ENCODE assay signal across 8 mouse cellular contexts in the genomic region with DNA sequence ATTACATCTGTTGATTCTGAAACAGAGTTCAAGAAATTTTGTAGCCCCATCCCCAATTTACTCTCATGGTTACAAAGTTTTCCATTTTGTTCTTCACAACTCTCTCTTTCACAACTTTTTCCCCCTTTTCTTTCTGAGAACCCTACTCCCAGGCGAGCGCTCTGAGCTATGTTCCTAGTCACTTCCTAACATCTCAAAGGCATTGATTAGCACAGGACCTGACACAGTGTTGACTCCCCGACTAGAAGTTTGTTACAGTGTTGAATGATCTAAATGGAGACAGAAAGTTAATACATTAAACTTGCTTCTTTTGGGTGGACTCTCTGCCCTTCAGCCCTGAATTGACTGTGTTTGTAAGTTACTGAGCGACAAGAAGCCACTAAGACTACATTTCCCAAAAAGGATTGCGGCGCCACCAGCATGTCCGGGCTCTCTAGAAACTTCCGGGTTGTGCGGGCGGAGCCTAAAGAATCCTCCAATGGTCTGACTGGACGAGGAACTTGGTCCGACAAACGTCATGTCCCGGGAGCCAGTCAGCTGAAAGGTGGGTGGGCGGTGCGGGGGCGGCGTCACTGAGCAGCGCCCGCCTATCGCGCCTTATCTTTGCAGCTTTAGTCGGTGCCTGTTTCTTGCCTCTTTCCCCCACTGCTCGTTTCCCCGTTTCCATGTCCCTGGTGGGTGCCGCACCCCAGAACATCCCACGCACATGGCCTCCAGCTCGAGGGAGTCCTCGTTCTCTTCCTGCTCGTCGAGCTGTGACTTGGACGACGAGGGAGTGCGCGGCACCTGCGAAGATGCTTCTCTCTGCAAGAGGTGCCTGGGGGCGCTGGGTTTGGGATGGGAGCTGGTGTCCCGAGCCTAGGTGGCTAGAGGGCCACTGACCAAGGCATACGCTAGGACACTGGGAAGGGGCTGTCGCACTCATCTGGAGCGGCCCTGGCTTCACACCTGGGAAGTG. TPM values are rescaled to one million over a fixed set of nuclear protein-coding genes. Genes with fewer than 3 reads are reported as not detected.
DNase-seq lines count a peak whose midpoint lies in the region; ATAC-seq lines count a peak whose summit lies in the region.

No protein-coding gene starts in this region.

- peak overlapping the region; percentile 76 for H3K4me3 ChIP-seq in brown adipose tissue, adult 24 weeks (ENCODE audit: insufficient read depth, low read depth, low read length)
- H3K4me3 ChIP-seq in heart, embryonic 13.5 days = peak overlapping the region; percentile 69
- H3K4me3 ChIP-seq in liver, embryonic 12.5 days = peak overlapping the region; percentile 84
- H3K4me3 ChIP-seq in stomach, embryonic 15.5 days (replicated peaks) = peak overlapping the region; percentile 74

- peak overlapping the region; percentile 84 for H3K9ac ChIP-seq in heart, embryonic 13.5 days
- peak overlapping the region; percentile 82 for H3K9ac ChIP-seq in liver, embryonic 12.5 days
- H3K9ac ChIP-seq in stomach, embryonic 15.5 days = peak overlapping the region; percentile 76

- 0 out of 2 replicates have a peak overlapping the region, but pooled peaks have one; percentile 27 for H3K27ac ChIP-seq in brown adipose tissue, adult 24 weeks (replicated peaks; ENCODE audit: low read depth, low read length)
- peak overlapping the region; percentile 16; the same call in 1 of the 2 replicates for H3K27ac ChIP-seq in heart, embryonic 13.5 days (replicated peaks)
- peak overlapping the region; percentile 73 for H3K27ac ChIP-seq in liver, embryonic 12.5 days
- peak overlapping the region; percentile 55; the same call in 1 of the 2 replicates for H3K27ac ChIP-seq in stomach, embryonic 15.5 days

- peak; percentile 99 for ATAC-seq in heart, embryonic 13.5 days (ENCODE audit: extremely low read depth, insufficient number of reproducible peaks, low FRiP score, low TSS enrichment)
- ATAC-seq in liver, embryonic 12.5 days = peak; percentile 99
- peak; percentile 100 for ATAC-seq in stomach, embryonic 15.5 days (ENCODE audit: insufficient read depth, low FRiP score, low read depth)

- H3K4me2 ChIP-seq in heart, embryonic 13.5 days = peak overlapping the region; percentile 81
- peak overlapping the region; percentile 88 for H3K4me2 ChIP-seq in liver, embryonic 12.5 days
- H3K4me2 ChIP-seq in stomach, embryonic 15.5 days = peak overlapping the region; percentile 88

- 0 out of 2 replicates have a peak, but pooled peaks cover 2% of the 10 kb centered on the region for H3K27me3 ChIP-seq in heart, embryonic 13.5 days (replicated peaks)
- H3K27me3 ChIP-seq in liver, embryonic 12.5 days (replicated peaks) = no peaks in the 10 kb centered on the region
- H3K27me3 ChIP-seq in stomach, embryonic 15.5 days (replicated peaks) = no peaks in the 10 kb centered on the region

- 3% methylated on average over 40 of the region's 41 CpGs for WGBS in heart, embryonic 13.5 days
- 4% methylated on average over 41 of the region's 41 CpGs for WGBS in liver, embryonic 12.5 days (ENCODE audit: insufficient replicate concordance)
- 4% methylated on average over 41 of the region's 41 CpGs for WGBS in stomach, embryonic 15.5 days

- no peaks in the 10 kb centered on the region for H3K9me3 ChIP-seq in heart, embryonic 13.5 days
- H3K9me3 ChIP-seq in liver, embryonic 12.5 days (replicated peaks) = no peaks in the 10 kb centered on the region
- H3K9me3 ChIP-seq in stomach, embryonic 15.5 days = no peaks in the 10 kb centered on the region

- DNase-seq in CD4-positive, CD25-positive, alpha-beta regulatory T cell, adult 2 months (ENCODE audit: low read depth, low spot score) = peak; percentile 98
- DNase-seq in fat pad, adult 2 months (ENCODE audit: extremely low read depth, low read depth, low spot score) = peak; percentile 82
- DNase-seq in kidney, postnatal 10 days = peak; percentile 97
- peak; percentile 94 to 95 for DNase-seq in natural killer cell, adult 2 months (ENCODE audit: low spot score in 2 of 2)

- peaks cover 2% of the 10 kb centered on the region; the same call in 1 of the 2 replicates for H3K4me1 ChIP-seq in brown adipose tissue, adult 24 weeks (ENCODE audit: control insufficient read depth, insufficient read depth, insufficient read length, low read length)
- H3K4me1 ChIP-seq in heart, embryonic 13.5 days = peaks cover 15% of the 10 kb centered on the region
- H3K4me1 ChIP-seq in liver, embryonic 12.5 days = peaks cover 24% of the 10 kb centered on the region
- peaks cover 13% of the 10 kb centered on the region; the same call in 1 of the 2 replicates for H3K4me1 ChIP-seq in stomach, embryonic 15.5 days

- 0 out of 2 replicates have a peak, but pooled peaks cover 4% of the 10 kb centered on the region for H3K36me3 ChIP-seq in heart, embryonic 13.5 days
- peaks cover 7% of the 10 kb centered on the region; the same call in 1 of the 2 replicates for H3K36me3 ChIP-seq in liver, embryonic 12.5 days
- H3K36me3 ChIP-seq in stomach, embryonic 15.5 days = no peaks in the 10 kb centered on the region

RNA-seq across cellular contexts. Expression of gene Arhgap17, which starts 8.0 kb away (rescaled TPM):
- polyA plus RNA-seq in brown adipose tissue, adult 24 weeks (2012; ENCODE audit: insufficient read depth, insufficient read length, missing spikeins) = 6.8 and 8.6 TPM in 2 replicates
- 16.3 and 17.5 TPM in 2 replicates for polyA plus RNA-seq in heart, embryonic 13.5 days (2015; fragmentation: Nextera tagmentation; extraction: Ambion mirVana)
- 16.7 TPM in 2 replicates for polyA plus RNA-seq in liver, embryonic 12.5 days (2016; fragmentation: Nextera tagmentation; extraction: Ambion mirVana)
- polyA plus RNA-seq in stomach, embryonic 15.5 days (2015; fragmentation: Nextera tagmentation; extraction: Ambion mirVana) = 16.2 and 19.9 TPM in 2 replicates

RNA-seq across cellular contexts. Expression of gene Lcmt1, which starts 8.1 kb away (rescaled TPM):
- polyA plus RNA-seq in brown adipose tissue, adult 24 weeks (2012; ENCODE audit: insufficient read depth, insufficient read length, missing spikeins) = 34.2 and 35.1 TPM in 2 replicates
- polyA plus RNA-seq in heart, embryonic 13.5 days (2015; fragmentation: Nextera tagmentation; extraction: Ambion mirVana) = 36.7 and 37.3 TPM in 2 replicates
- polyA plus RNA-seq in liver, embryonic 12.5 days (2016; fragmentation: Nextera tagmentation; extraction: Ambion mirVana) = 33.4 and 34.4 TPM in 2 replicates
- 43.3 and 45.7 TPM in 2 replicates for polyA plus RNA-seq in stomach, embryonic 15.5 days (2015; fragmentation: Nextera tagmentation; extraction: Ambion mirVana)

Comparison
In these comparisons a context has a peak if more than half of its experiments do, and no peak if none do; other contexts are left out.
1. Peak in every context shown above with its lines: DNase-seq, ATAC-seq, H3K4me3 ChIP-seq and H3K27ac ChIP-seq.
2. H3K27ac ChIP-seq: peak in every context shown above with its lines; median percentile 73 in liver, embryonic 12.5 days; 55 in stomach, embryonic 15.5 days; 27 in brown adipose tissue, adult 24 weeks; 16 in heart, embryonic 13.5 days.